Mouse (Mus musculus) embryonic facial prominence, embryonic 13.5 days (tissue): ENCODE data around the gene Snx25. TPM values are rescaled to one million over a fixed set of nuclear protein-coding genes. Genes with fewer than 3 reads are reported as not detected.
A peak's percentile ranks its signal among the peaks of the same experiment; 100 is the strongest.

Experiments
- ATAC-seq: fragments of 200-750 bp; cut with Nextera tagmentation; 2 replicates; pipeline ENCODE4 v1.8.0; 2017; ENCODE audit warnings: low read depth; ENCODE audit not compliant: insufficient number of reproducible peaks, insufficient read depth, low FRiP score, low TSS enrichment
- H3K27ac ChIP-seq: fragments of 300-500 bp; sonication (generic); 2 replicates; pipeline ENCODE4 v1.5.1; 2015; ENCODE audit warnings: moderate library complexity, mild to moderate bottlenecking, inconsistent platforms
- H3K27me3 ChIP-seq: fragments of 300-500 bp; sonication (generic); 2 replicates; pipeline ENCODE4 v1.6.1; 2015; ENCODE audit warnings: mild to moderate bottlenecking, inconsistent platforms
- H3K36me3 ChIP-seq: fragments of 300-500 bp; sonication (generic); 2 replicates; pipeline ENCODE4 v1.6.1; 2015; ENCODE audit warnings: mild to moderate bottlenecking, inconsistent platforms
- H3K4me1 ChIP-seq: fragments of 300-500 bp; sonication (generic); 2 replicates; pipeline ENCODE4 v1.6.1; 2015; ENCODE audit warnings: inconsistent platforms
- H3K4me2 ChIP-seq: fragments of 300-500 bp; sonication (generic); 2 replicates; pipeline ENCODE4 v1.6.1; 2015; ENCODE audit warnings: moderate library complexity, mild to moderate bottlenecking, inconsistent platforms
- H3K4me3 ChIP-seq: fragments of 300-500 bp; sonication (generic); 2 replicates; pipeline ENCODE4 v1.5.1; 2015; ENCODE audit warnings: mild to moderate bottlenecking, inconsistent platforms
- H3K9ac ChIP-seq: fragments of 300-500 bp; sonication (generic); 2 replicates; pipeline ENCODE4 v1.6.1; 2015; ENCODE audit warnings: mild to moderate bottlenecking, inconsistent platforms
- H3K9me3 ChIP-seq: fragments of 300-500 bp; sonication (generic); 2 replicates; pipeline ENCODE4 v1.6.1; 2016; ENCODE audit warnings: inconsistent platforms
- WGBS: fragments of 180-500 bp; shearing (Covaris S2); methylation state at CpG from one replicate; pipeline ENCODE4 v1.1.7; 2015; ENCODE audit warnings: mixed read lengths; 5-methylcytosine and 5-hydroxymethylcytosine counted together
- polyA plus RNA-seq: library from polyadenylated mRNA; unstranded; fragments of >200 nt; fragmentation: Nextera tagmentation; extraction: Ambion mirVana; gene quantifications from 2 replicates; pipeline ENCODE4 v1.2.1, GENCODE M21; 2015

The Snx25 gene
- polyA plus RNA-seq, 1 experiment from 2014 or later = 7.8 TPM

- no peaks in the 10 kb centered on the region for H3K27me3 ChIP-seq
- ATAC-seq = no peak
- H3K9me3 ChIP-seq = no peaks in the 10 kb centered on the region
- H3K27ac ChIP-seq = no peak overlapping the region
- H3K36me3 ChIP-seq = peaks cover 11% of the 10 kb centered on the region; the same call in 1 of the 2 replicates
- 90% methylated on average over 5 of the region's 5 CpGs for WGBS
- no peak overlapping the region for H3K4me3 ChIP-seq
- peaks cover 11% of the 10 kb centered on the region for H3K4me1 ChIP-seq
- no peak overlapping the region for H3K9ac ChIP-seq
- H3K4me2 ChIP-seq = no peak overlapping the region
Measured at GRCm38 (mm10) chr8:46075223-46075622, 76.7 kb downstream of the Snx25 start.

GRCm38 (mm10) chr8:46073540-46074140 lies 78.3 kb downstream of the Snx25 start:
- H3K9me3 ChIP-seq = no peaks in the 10 kb centered on the region
- 68% methylated on average over 2 of the region's 2 CpGs for WGBS
- no peak overlapping the region for H3K27ac ChIP-seq
- H3K4me3 ChIP-seq = no peak overlapping the region
- peaks cover 5% of the 10 kb centered on the region; the same call in 1 of the 2 replicates for H3K36me3 ChIP-seq
- H3K9ac ChIP-seq = no peak overlapping the region
- no peak for ATAC-seq
- peaks cover 11% of the 10 kb centered on the region for H3K4me1 ChIP-seq
- no peak overlapping the region for H3K4me2 ChIP-seq
- H3K27me3 ChIP-seq = no peaks in the 10 kb centered on the region

GRCm38 (mm10) chr8:46072798-46073197 lies 79.2 kb downstream of the Snx25 start:
- Histone ChIP-seq H3K27ac (no peak overlapping the region), H3K9me3 (no peaks in the 10 kb centered on the region), H3K4me1 (peaks cover 11% of the 10 kb centered on the region), H3K36me3 (0 out of 2 replicates have a peak, but pooled peaks cover 2% of the 10 kb centered on the region), H3K9ac (no peak overlapping the region), H3K4me2 (no peak overlapping the region), H3K27me3 (no peaks in the 10 kb centered on the region), H3K4me3 (no peak overlapping the region)
- no peak for ATAC-seq
- 77% methylated on average over 5 of the region's 5 CpGs for WGBS

GRCm38 (mm10) chr8:46040260-46040659 lies 111.7 kb downstream of the Snx25 start:
- H3K27ac ChIP-seq = no peak overlapping the region
- no peak overlapping the region for H3K4me2 ChIP-seq
- no peaks in the 10 kb centered on the region for H3K9me3 ChIP-seq
- no peak for ATAC-seq
- no peaks in the 10 kb centered on the region for H3K27me3 ChIP-seq
- no peaks in the 10 kb centered on the region for H3K4me1 ChIP-seq
- H3K4me3 ChIP-seq = no peak overlapping the region
- peaks cover 21% of the 10 kb centered on the region for H3K36me3 ChIP-seq
- H3K9ac ChIP-seq = no peak overlapping the region
- WGBS = 76% methylated on average over 13 of the region's 13 CpGs

- no peak overlapping the region for H3K4me2 ChIP-seq
- no peak overlapping the region for H3K9ac ChIP-seq
- no peak overlapping the region for H3K27ac ChIP-seq
- H3K4me1 ChIP-seq = no peaks in the 10 kb centered on the region
- H3K9me3 ChIP-seq = no peaks in the 10 kb centered on the region
- 67% methylated on average over 1 of the region's 1 CpGs for WGBS
- no peak for ATAC-seq
- H3K4me3 ChIP-seq = no peak overlapping the region
- H3K36me3 ChIP-seq = peaks cover 22% of the 10 kb centered on the region
- H3K27me3 ChIP-seq = no peaks in the 10 kb centered on the region
Measured at GRCm38 (mm10) chr8:46039666-46040065, 112.3 kb downstream of the Snx25 start.

GRCm38 (mm10) chr8:46036217-46036616 lies 115.7 kb downstream of the Snx25 start:
- Histone ChIP-seq H3K27ac (no peak overlapping the region), H3K36me3 (peaks cover 11% of the 10 kb centered on the region; the same call in 1 of the 2 replicates), H3K4me3 (no peak overlapping the region), H3K9ac (no peak overlapping the region), H3K27me3 (no peaks in the 10 kb centered on the region), H3K9me3 (no peaks in the 10 kb centered on the region), H3K4me1 (peaks cover 3% of the 10 kb centered on the region; the same call in 1 of the 2 replicates), H3K4me2 (no peak overlapping the region)
- 71% methylated on average over 11 of the region's 11 CpGs for WGBS
- ATAC-seq = no peak

GRCm38 (mm10) chr8:46024392-46024791 lies 127.6 kb downstream of the Snx25 start:
- peaks cover 5% of the 10 kb centered on the region for H3K4me1 ChIP-seq
- ATAC-seq = no peak
- no peak overlapping the region for H3K9ac ChIP-seq
- H3K9me3 ChIP-seq = no peaks in the 10 kb centered on the region
- WGBS = 53% methylated on average over 4 of the region's 4 CpGs
- H3K4me3 ChIP-seq = no peak overlapping the region
- H3K4me2 ChIP-seq = no peak overlapping the region
- H3K36me3 ChIP-seq = no peaks in the 10 kb centered on the region
- no peak overlapping the region for H3K27ac ChIP-seq
- H3K27me3 ChIP-seq = no peaks in the 10 kb centered on the region

- 84% methylated on average over 9 of the region's 9 CpGs for WGBS
- Histone ChIP-seq H3K4me1 (peaks cover 5% of the 10 kb centered on the region), H3K4me2 (no peak overlapping the region), H3K36me3 (no peaks in the 10 kb centered on the region), H3K4me3 (no peak overlapping the region), H3K9me3 (no peaks in the 10 kb centered on the region), H3K9ac (no peak overlapping the region), H3K27ac (no peak overlapping the region), H3K27me3 (no peaks in the 10 kb centered on the region)
- ATAC-seq = no peak
Measured at GRCm38 (mm10) chr8:46022758-46023157, 129.2 kb downstream of the Snx25 start.

- H3K9me3 ChIP-seq = no peaks in the 10 kb centered on the region
- no peak overlapping the region for H3K4me2 ChIP-seq
- peaks cover 5% of the 10 kb centered on the region for H3K4me1 ChIP-seq
- WGBS = 88% methylated on average over 9 of the region's 9 CpGs
- no peak overlapping the region for H3K4me3 ChIP-seq
- no peak overlapping the region for H3K27ac ChIP-seq
- H3K9ac ChIP-seq = no peak overlapping the region
- no peaks in the 10 kb centered on the region for H3K27me3 ChIP-seq
- H3K36me3 ChIP-seq = no peaks in the 10 kb centered on the region
- no peak for ATAC-seq
Measured at GRCm38 (mm10) chr8:46022203-46022602, 129.8 kb downstream of the Snx25 start.

GRCm38 (mm10) chr8:46010746-46011680 lies 140.9 kb downstream of the Snx25 start:
- Histone ChIP-seq H3K4me2 (peak overlapping the region; percentile 51), H3K27ac (peak overlapping the region; percentile 63; the same call in 1 of the 2 replicates), H3K9ac (peak overlapping the region; percentile 16; the same call in 1 of the 2 replicates), H3K27me3 (no peaks in the 10 kb centered on the region), H3K4me1 (peaks cover 13% of the 10 kb centered on the region), H3K9me3 (no peaks in the 10 kb centered on the region), H3K36me3 (no peaks in the 10 kb centered on the region), H3K4me3 (peak overlapping the region; percentile 9)
- 7% methylated on average over 17 of the region's 17 CpGs for WGBS
- peak; percentile 26; the same call in 1 of the 2 replicates for ATAC-seq

GRCm38 (mm10) chr8:46010306-46010705 lies 141.7 kb downstream of the Snx25 start:
- H3K9me3 ChIP-seq = no peaks in the 10 kb centered on the region
- no peaks in the 10 kb centered on the region for H3K27me3 ChIP-seq
- peak overlapping the region; percentile 63; the same call in 1 of the 2 replicates for H3K27ac ChIP-seq
- H3K4me2 ChIP-seq = peak overlapping the region; percentile 51
- peak overlapping the region; percentile 16; the same call in 1 of the 2 replicates for H3K9ac ChIP-seq
- H3K4me3 ChIP-seq = peak overlapping the region; percentile 9
- WGBS = 45% methylated on average over 2 of the region's 2 CpGs
- H3K4me1 ChIP-seq = peaks cover 13% of the 10 kb centered on the region
- ATAC-seq = 0 out of 2 replicates have a peak, but pooled peaks have one; percentile 15
- no peaks in the 10 kb centered on the region for H3K36me3 ChIP-seq
